Mouse (Mus musculus) splenic B cell, adult 2 months (primary cell): Measurements from ENCODE around the gene Dzip1l.

Experiments used
- DNase-seq: peaks from one replicate; pipeline ENCODE4 v3.0.0-alpha.2; 2011; ENCODE audit warnings: low read depth, low spot score
- H3K27me3 ChIP-seq: 2 replicates; pipeline ENCODE4 v1.6.1; 2012; ENCODE audit warnings: mild to moderate bottlenecking, low read length, moderate library complexity, mixed read lengths; ENCODE audit not compliant: control insufficient read depth, poor library complexity, insufficient read depth, severe bottlenecking
- H3K36me3 ChIP-seq: 2 replicates; pipeline ENCODE4 v1.6.1; 2012; ENCODE audit warnings: mild to moderate bottlenecking, low read length, moderate library complexity, mixed read lengths; ENCODE audit not compliant: control insufficient read depth, poor library complexity, insufficient read depth, severe bottlenecking

The Dzip1l gene

GRCm38 (mm10) chr9:99631781-99632180 lies 2.5 kb downstream of the Dzip1l start:
- Histone ChIP-seq H3K27me3 (no peaks in the 10 kb centered on the region; the same call in 1 of the 2 replicates), H3K36me3 (no peaks in the 10 kb centered on the region)
- DNase-seq, result no peak

GRCm38 (mm10) chr9:99632264-99632663 lies 3.0 kb downstream of the Dzip1l start:
- no peaks in the 10 kb centered on the region; the same call in 1 of the 2 replicates for H3K27me3 ChIP-seq
- no peak for DNase-seq
- no peaks in the 10 kb centered on the region for H3K36me3 ChIP-seq

- DNase-seq, result no peak
These were observed 7.5 kb downstream of the Dzip1l start for GRCm38 (mm10) chr9:99636776-99637175.

GRCm38 (mm10) chr9:99637227-99637626 lies 7.9 kb downstream of the Dzip1l start:
- Histone ChIP-seq H3K36me3 (no peaks in the 10 kb centered on the region), H3K27me3 (no peaks in the 10 kb centered on the region)
- DNase-seq, result no peak

More at GRCm38 (mm10) chr9:99636776-99637175, 7.5 kb downstream of the Dzip1l start:
- no peaks in the 10 kb centered on the region for H3K27me3 ChIP-seq
- H3K36me3 ChIP-seq, result no peaks in the 10 kb centered on the region

GRCm38 (mm10) chr9:99637736-99638135 lies 8.4 kb downstream of the Dzip1l start:
- Histone ChIP-seq H3K36me3 (no peaks in the 10 kb centered on the region), H3K27me3 (no peaks in the 10 kb centered on the region)
- no peak for DNase-seq

- Histone ChIP-seq H3K36me3 (no peaks in the 10 kb centered on the region), H3K27me3 (no peaks in the 10 kb centered on the region)
- no peak for DNase-seq
These were observed 10.7 kb downstream of the Dzip1l start for GRCm38 (mm10) chr9:99639957-99640356.

GRCm38 (mm10) chr9:99645416-99645815 lies 16.1 kb downstream of the Dzip1l start:
- DNase-seq, result no peak
- H3K36me3 ChIP-seq, result no peaks in the 10 kb centered on the region
- H3K27me3 ChIP-seq, result no peaks in the 10 kb centered on the region

GRCm38 (mm10) chr9:99646102-99646501 lies 16.8 kb downstream of the Dzip1l start:
- Histone ChIP-seq H3K27me3 (no peaks in the 10 kb centered on the region), H3K36me3 (no peaks in the 10 kb centered on the region)
- no peak for DNase-seq

GRCm38 (mm10) chr9:99660756-99661155 lies 31.5 kb downstream of the Dzip1l start:
- DNase-seq, result no peak
- H3K27me3 ChIP-seq, result no peaks in the 10 kb centered on the region
- H3K36me3 ChIP-seq, result no peaks in the 10 kb centered on the region

- no peaks in the 10 kb centered on the region for H3K36me3 ChIP-seq
- DNase-seq, result no peak
These were observed 32.4 kb downstream of the Dzip1l start for GRCm38 (mm10) chr9:99661606-99662166.

GRCm38 (mm10) chr9:99662406-99662805 lies 33.1 kb downstream of the Dzip1l start:
- H3K36me3 ChIP-seq, result no peaks in the 10 kb centered on the region
- H3K27me3 ChIP-seq, result no peaks in the 10 kb centered on the region
- peak; percentile 38 for DNase-seq

More at GRCm38 (mm10) chr9:99661606-99662166, 32.4 kb downstream of the Dzip1l start:
- no peaks in the 10 kb centered on the region for H3K27me3 ChIP-seq

GRCm38 (mm10) chr9:99662887-99663286 lies 33.6 kb downstream of the Dzip1l start:
- DNase-seq, result no peak
- no peaks in the 10 kb centered on the region for H3K36me3 ChIP-seq
- H3K27me3 ChIP-seq, result no peaks in the 10 kb centered on the region

GRCm38 (mm10) chr9:99667596-99667995 lies 38.3 kb downstream of the Dzip1l start:
- no peaks in the 10 kb centered on the region for H3K27me3 ChIP-seq
- no peaks in the 10 kb centered on the region for H3K36me3 ChIP-seq
- DNase-seq, result no peak

GRCm38 (mm10) chr9:99671603-99672002 lies 42.3 kb downstream of the Dzip1l start:
- H3K27me3 ChIP-seq, result no peaks in the 10 kb centered on the region
- DNase-seq, result no peak
- no peaks in the 10 kb centered on the region for H3K36me3 ChIP-seq

- Histone ChIP-seq H3K36me3 (no peaks in the 10 kb centered on the region), H3K27me3 (no peaks in the 10 kb centered on the region)
- no peak for DNase-seq
These were observed 46.4 kb downstream of the Dzip1l start for GRCm38 (mm10) chr9:99675714-99676113.

GRCm38 (mm10) chr9:99681980-99682570 lies 52.8 kb downstream of the Dzip1l start:
- Histone ChIP-seq H3K36me3 (no peaks in the 10 kb centered on the region), H3K27me3 (no peaks in the 10 kb centered on the region)
- no peak for DNase-seq
